Mouse (Mus musculus): Measurements from ENCODE around the gene Agfg2. TPM values are rescaled to one million over a fixed set of nuclear protein-coding genes. Genes with fewer than 3 reads are reported as not detected.
"Not testable (repeated sequence)": the region's sequence is repeated elsewhere in the genome, so short reads cannot be mapped to it uniquely, and the experiment has no call there.

The Agfg2 gene
- polyA plus RNA-seq, 1 experiment from 2014 or later: 19.3 TPM

DNA sequence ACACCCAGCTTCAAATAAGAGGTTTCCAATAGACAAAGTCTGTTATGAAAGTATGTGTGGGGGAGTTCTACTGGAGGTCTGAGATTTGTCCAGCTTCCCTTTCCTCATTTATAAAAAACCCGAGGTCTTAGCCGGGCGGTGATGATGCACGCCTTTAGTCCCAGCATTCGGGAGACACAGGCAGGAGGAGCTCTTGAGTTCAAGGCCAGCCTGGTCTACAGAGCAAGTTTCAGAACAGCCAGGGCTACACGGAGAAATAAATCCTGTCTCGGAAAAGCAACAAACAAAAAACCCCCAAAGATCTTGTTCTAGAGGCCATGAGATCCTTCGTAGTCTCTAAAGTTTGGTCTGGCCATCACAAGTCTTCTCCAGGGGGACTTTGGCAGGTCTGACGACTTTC lies 56.5 kb downstream of the Agfg2 start:
- ATAC-seq (replicated peaks; ENCODE audit: insufficient number of reproducible peaks, insufficient read depth, low FRiP score, low read depth): no peak
- H3K4me2 ChIP-seq: peak overlapping the region; percentile 84
- H3K4me3 ChIP-seq: peak overlapping the region; percentile 93
- peak overlapping the region; percentile 71 for H3K9ac ChIP-seq
- no peaks in the 10 kb centered on the region for H3K27me3 ChIP-seq
- H3K9me3 ChIP-seq (replicated peaks): no peaks in the 10 kb centered on the region
- H3K36me3 ChIP-seq: no peaks in the 10 kb centered on the region
- 4% methylated on average over 9 of the region's 9 CpGs for WGBS
- peaks cover 34% of the 10 kb centered on the region for H3K4me1 ChIP-seq (replicated peaks)
- H3K27ac ChIP-seq: peak overlapping the region; percentile 92

DNA sequence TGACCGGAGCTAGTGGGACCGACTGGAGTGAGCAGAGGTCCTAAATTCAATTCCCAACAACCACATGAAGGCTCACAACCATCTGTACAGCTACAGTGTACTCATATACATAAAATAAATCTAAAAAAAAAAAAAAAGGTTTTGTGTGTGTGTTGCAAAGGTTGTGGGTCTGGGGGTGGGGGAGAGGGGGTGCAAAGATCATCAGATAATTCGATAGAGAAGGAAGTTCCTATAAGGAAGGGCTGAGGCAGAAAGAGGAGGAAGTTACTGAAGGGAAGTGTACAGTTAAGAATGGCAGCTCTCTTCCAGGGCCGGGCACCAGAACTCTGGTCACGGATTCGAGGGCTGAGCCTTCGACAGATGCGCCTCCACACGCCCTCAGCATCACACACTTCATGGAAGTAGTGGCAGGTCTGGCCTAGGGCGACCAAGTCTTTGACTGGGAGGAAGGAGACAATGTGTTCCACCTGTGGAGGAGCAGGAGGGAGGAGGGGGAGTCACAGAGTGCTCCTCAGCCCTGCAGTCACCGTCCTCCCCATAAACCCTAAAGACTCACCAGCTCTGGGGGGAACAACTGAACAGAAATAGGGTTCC lies 60.5 kb downstream of the Agfg2 start:
- WGBS: 63% methylated on average over 11 of the region's 11 CpGs
- no peaks in the 10 kb centered on the region for H3K27me3 ChIP-seq
- no peak for ATAC-seq (replicated peaks; ENCODE audit: insufficient number of reproducible peaks, insufficient read depth, low FRiP score, low read depth)

DNA sequence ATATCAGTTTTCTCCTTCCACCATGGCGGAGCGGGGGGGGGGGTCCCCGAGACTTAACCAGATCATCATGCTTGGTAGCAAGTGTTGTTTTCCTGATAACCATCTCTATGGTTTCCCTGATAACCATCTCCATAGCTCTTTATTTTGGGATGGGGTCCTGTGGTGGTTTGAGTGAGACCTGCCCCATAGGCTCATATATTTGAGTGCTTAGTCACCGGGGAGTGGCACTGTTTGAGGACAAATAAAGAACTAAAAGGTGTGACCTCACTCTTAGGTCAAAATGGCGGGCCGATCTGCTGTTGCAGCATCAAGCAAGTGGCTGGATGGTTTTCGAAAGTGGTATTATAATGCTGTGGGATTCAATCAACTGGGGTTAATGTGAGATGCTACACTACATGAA lies 69.2 kb downstream of the Agfg2 start:
- no peak overlapping the region for H3K4me3 ChIP-seq
- H3K27me3 ChIP-seq: no peaks in the 10 kb centered on the region
- H3K9me3 ChIP-seq (replicated peaks): no peaks in the 10 kb centered on the region
- H3K4me2 ChIP-seq: no peak overlapping the region
- H3K4me1 ChIP-seq (replicated peaks): peaks cover 30% of the 10 kb centered on the region
- H3K36me3 ChIP-seq: no peaks in the 10 kb centered on the region
- no peak for ATAC-seq (replicated peaks; ENCODE audit: insufficient number of reproducible peaks, insufficient read depth, low FRiP score, low read depth)
- H3K9ac ChIP-seq: no peak overlapping the region
- H3K27ac ChIP-seq: no peak overlapping the region
- WGBS: 87% methylated on average over 7 of the region's 7 CpGs

More for the DNA sequence above, 60.5 kb downstream of the Agfg2 start:
- Histone ChIP-seq H3K9ac (no peak overlapping the region), H3K4me3 (no peak overlapping the region), H3K9me3 (replicated peaks) (no peaks in the 10 kb centered on the region), H3K27ac (no peak overlapping the region), H3K4me2 (no peak overlapping the region), H3K36me3 (no peaks in the 10 kb centered on the region), H3K4me1 (replicated peaks) (peaks cover 7% of the 10 kb centered on the region)

DNA sequence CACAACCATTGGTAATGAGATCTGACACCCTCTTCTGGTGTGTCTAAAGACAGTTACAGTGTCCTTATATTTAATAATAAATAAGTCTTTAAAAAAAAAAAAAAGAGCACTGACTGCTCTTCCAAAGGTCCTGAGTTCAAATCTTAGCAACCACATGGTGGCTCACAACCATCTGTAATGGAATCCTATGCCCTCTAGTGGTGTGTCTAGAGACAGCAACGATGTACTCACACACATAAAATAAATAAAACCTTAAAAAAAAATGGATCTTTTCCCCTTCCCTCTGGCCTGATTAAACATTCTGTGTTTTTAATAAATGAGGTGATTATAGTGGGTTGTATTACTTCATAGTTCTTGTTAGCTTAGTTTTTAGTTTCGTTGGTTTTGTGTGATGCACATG lies 69.6 kb downstream of the Agfg2 start:
- 90% methylated on average over 2 of the region's 2 CpGs for WGBS

DNA sequence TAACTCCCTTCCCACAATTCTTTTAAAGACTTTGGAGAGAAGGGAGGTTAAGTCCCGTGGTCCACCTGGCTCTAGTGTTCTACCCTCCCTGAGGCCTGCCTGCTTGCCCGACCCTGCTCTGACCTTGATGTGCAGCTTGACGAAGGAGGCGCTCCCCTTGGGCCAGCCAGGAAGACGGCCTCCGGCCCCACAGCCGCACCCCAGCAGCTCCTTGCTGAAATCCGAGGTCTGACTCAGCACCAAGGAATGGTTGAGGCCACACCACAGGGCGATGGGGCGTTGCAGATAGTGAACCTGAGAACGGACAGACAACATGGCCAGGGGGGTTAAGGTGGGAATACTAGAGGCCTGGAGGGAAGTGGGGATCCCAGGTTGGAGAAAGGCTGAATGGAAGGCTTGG lies 71.0 kb downstream of the Agfg2 start, which contains the start of gene Pcolce:
TSS of gene Pcolce (minus strand) at position 235 of the 400 bp plus-strand sequence.
- 29% methylated on average over 11 of the region's 11 CpGs for WGBS
- 0 out of 2 replicates have a peak within 1 kb of the TSS, but pooled peaks have one; percentile 14 for H3K27ac ChIP-seq

More for the DNA sequence above, 69.6 kb downstream of the Agfg2 start:
- H3K27me3 ChIP-seq; H3K9me3 ChIP-seq (replicated peaks); ATAC-seq (replicated peaks; ENCODE audit: insufficient number of reproducible peaks, insufficient read depth, low FRiP score, low read depth); H3K4me2 ChIP-seq; H3K27ac ChIP-seq; H3K4me3 ChIP-seq; H3K36me3 ChIP-seq; H3K9ac ChIP-seq: not testable (repeated sequence)
- H3K4me1 ChIP-seq (replicated peaks): peaks cover 35% of the 10 kb centered on the region

DNA sequence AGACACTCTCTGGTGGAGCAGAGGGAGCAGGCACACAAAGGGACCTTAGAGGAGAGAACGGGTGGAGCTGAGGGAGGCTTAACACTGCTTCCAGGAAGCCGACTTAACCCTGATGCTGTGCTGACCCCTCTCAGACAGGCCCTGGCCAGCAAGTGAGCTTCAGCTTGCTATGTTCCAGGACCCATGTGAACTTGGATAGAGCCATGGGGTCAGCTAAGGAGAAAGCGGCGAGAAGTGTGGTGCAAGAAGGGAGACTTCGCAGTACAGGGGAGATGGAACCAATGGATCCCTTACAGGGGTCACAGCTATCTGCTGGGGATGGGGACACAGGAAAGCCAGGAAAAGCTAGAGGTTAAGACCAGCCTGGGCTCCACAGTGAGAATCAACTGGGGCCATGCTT lies 71.5 kb downstream of the Agfg2 start:
- H3K4me1 ChIP-seq (replicated peaks): peaks cover 50% of the 10 kb centered on the region
- no peaks in the 10 kb centered on the region for H3K36me3 ChIP-seq

More for the DNA sequence above, 71.0 kb downstream of the Agfg2 start, which contains the start of gene Pcolce:
- no peaks in the 10 kb centered on the region for H3K27me3 ChIP-seq
- H3K36me3 ChIP-seq: no peaks in the 10 kb centered on the region
- H3K4me3 ChIP-seq: no peak within 1 kb of the TSS
- H3K4me1 ChIP-seq (replicated peaks): peaks cover 46% of the 10 kb centered on the region
- H3K9me3 ChIP-seq (replicated peaks): no peaks in the 10 kb centered on the region
- ATAC-seq (replicated peaks; ENCODE audit: insufficient number of reproducible peaks, insufficient read depth, low FRiP score, low read depth): no peak; the same call in 1 of the 2 replicates
- H3K4me2 ChIP-seq: no peak within 1 kb of the TSS
- H3K9ac ChIP-seq: no peak within 1 kb of the TSS

DNA sequence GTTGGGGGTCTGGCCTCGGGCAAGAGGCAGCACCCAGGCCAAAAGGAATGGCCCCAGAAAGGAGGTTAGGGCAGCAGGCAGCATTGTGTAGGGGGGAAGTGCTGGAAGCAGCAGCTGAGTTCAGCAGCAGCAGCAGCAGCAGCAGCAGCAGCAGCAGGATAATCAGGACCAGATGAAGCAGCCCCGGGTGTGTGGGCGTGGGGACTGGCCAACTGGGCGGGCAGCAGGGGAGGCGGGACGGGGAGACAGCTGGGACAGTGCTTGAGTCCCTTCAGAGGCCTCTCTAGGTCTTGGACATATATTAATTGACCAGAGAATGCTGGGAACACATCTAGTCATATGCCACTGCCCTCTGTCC lies 73.3 kb downstream of the Agfg2 start:
- ATAC-seq (replicated peaks; ENCODE audit: insufficient number of reproducible peaks, insufficient read depth, low FRiP score, low read depth): peak; percentile 64
- peak overlapping the region; percentile 40 for H3K9ac ChIP-seq

More for the DNA sequence above, 71.5 kb downstream of the Agfg2 start:
- H3K9me3 ChIP-seq (replicated peaks): no peaks in the 10 kb centered on the region
- H3K27ac ChIP-seq: no peak overlapping the region
- no peak overlapping the region for H3K4me3 ChIP-seq
- no peaks in the 10 kb centered on the region for H3K27me3 ChIP-seq
- 76% methylated on average over 5 of the region's 5 CpGs for WGBS
- no peak overlapping the region for H3K9ac ChIP-seq
- ATAC-seq (replicated peaks; ENCODE audit: insufficient number of reproducible peaks, insufficient read depth, low FRiP score, low read depth): no peak
- H3K4me2 ChIP-seq: no peak overlapping the region

DNA sequence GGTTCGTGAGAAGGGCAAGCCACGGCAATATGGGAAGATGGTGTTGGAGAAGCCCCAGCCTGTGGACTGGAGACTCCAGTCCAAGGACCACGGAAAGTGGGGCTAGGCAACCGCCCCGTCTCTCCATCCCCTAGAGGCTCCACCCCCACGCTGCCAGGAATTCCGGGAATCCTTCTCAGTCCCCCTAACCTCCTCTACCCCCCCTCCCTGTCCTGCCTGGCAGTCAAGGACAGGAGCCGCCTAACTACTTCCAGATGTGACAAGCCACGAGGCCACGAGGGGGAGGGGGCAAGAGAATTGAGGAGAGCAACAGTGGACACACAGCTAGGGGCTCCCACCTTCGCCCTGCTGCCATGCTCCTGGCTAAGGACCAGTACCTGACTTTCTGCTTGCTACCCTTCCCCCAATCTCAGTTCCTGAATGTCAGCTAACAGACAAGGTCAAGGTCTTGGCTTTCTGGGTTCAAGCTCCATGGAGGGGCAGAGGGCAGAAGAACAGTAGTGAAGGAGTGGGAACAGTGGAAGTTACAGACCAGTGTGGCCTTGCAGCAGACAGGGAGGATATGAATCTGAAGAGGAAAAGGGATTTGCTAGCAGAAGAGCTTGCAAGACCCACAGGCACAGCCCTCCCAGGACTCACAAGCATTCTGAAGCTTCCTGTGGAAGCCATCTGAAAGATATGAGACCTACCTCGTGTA lies 73.8 kb downstream of the Agfg2 start:
- Histone ChIP-seq H3K27ac (peak overlapping the region; percentile 90), H3K27me3 (no peaks in the 10 kb centered on the region), H3K4me2 (peak overlapping the region; percentile 60), H3K4me1 (replicated peaks) (peaks cover 53% of the 10 kb centered on the region), H3K4me3 (peak overlapping the region; percentile 45), H3K36me3 (peaks cover 17% of the 10 kb centered on the region; the same call in 1 of the 2 replicates), H3K9ac (peak overlapping the region; percentile 40), H3K9me3 (replicated peaks) (no peaks in the 10 kb centered on the region)
- WGBS: 6% methylated on average over 11 of the region's 12 CpGs
- peak; percentile 74 for ATAC-seq (replicated peaks; ENCODE audit: insufficient number of reproducible peaks, insufficient read depth, low FRiP score, low read depth)

More for the DNA sequence above, 73.3 kb downstream of the Agfg2 start:
- H3K27me3 ChIP-seq: no peaks in the 10 kb centered on the region
- peaks cover 13% of the 10 kb centered on the region; the same call in 1 of the 2 replicates for H3K36me3 ChIP-seq
- whole genome bisulfite sequencing: 7% methylated on average over 6 of the region's 6 CpGs
- no peaks in the 10 kb centered on the region for H3K9me3 ChIP-seq (replicated peaks)
- H3K4me2 ChIP-seq: peak overlapping the region; percentile 60
- H3K27ac ChIP-seq: peak overlapping the region; percentile 90
- H3K4me1 ChIP-seq (replicated peaks): peaks cover 53% of the 10 kb centered on the region
- peak overlapping the region; percentile 45 for H3K4me3 ChIP-seq

DNA sequence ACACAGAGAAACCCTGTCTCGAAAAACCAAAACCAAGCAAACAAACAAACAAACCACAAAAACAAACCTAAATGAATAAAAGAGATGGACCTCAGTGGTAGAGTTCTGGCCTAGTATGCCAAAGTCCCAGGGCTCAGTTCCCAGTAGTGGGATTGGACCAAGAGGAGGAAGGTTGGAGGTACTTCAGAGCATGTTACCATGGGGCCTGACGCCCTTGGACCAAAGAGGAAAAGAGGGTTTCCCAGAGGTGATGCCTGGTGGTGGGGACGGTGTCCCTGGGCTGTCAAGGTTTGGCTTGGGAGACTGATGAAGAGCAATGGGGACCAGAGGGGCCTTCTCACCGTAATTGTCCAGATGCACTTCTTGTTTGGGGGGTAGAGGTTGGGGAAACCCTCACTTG lies 74.5 kb downstream of the Agfg2 start:
- H3K4me2 ChIP-seq: peak overlapping the region; percentile 60
- H3K9me3 ChIP-seq (replicated peaks): no peaks in the 10 kb centered on the region
- H3K9ac ChIP-seq: peak overlapping the region; percentile 40
- ATAC-seq (replicated peaks; ENCODE audit: insufficient number of reproducible peaks, insufficient read depth, low FRiP score, low read depth): no peak
- H3K4me1 ChIP-seq (replicated peaks): peaks cover 53% of the 10 kb centered on the region
- peak overlapping the region; percentile 45 for H3K4me3 ChIP-seq
- H3K27me3 ChIP-seq: no peaks in the 10 kb centered on the region
- peaks cover 21% of the 10 kb centered on the region; the same call in 1 of the 2 replicates for H3K36me3 ChIP-seq
- WGBS: 59% methylated on average over 4 of the region's 4 CpGs
- peak overlapping the region; percentile 90 for H3K27ac ChIP-seq

DNA sequence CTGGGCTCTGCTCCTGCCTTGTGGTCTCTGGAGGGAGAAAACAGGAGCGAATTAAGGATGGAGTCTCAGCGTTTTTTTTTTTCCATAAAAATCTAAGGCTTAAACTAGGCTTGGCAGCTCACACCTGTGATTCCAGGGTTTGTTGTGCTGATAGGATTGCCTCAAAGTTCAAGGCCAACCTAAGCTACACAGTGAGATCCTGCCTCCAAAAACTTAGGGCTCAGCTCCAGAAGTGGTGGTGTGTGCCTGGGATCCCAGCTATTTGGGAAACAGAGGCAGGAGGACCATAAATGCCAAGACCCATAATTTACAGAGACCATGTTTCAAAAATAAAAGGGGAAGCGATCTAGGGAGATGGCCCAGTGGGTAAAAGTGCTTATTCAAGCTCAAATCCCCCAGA lies 75.2 kb downstream of the Agfg2 start:
- Histone ChIP-seq H3K36me3 (peaks cover 21% of the 10 kb centered on the region; the same call in 1 of the 2 replicates), H3K27me3 (no peaks in the 10 kb centered on the region), H3K9ac (no peak overlapping the region; the same call in 1 of the 2 replicates), H3K9me3 (replicated peaks) (no peaks in the 10 kb centered on the region), H3K4me1 (replicated peaks) (peaks cover 53% of the 10 kb centered on the region), H3K27ac (no peak overlapping the region), H3K4me2 (no peak overlapping the region), H3K4me3 (no peak overlapping the region)
- ATAC-seq (replicated peaks; ENCODE audit: insufficient number of reproducible peaks, insufficient read depth, low FRiP score, low read depth): no peak
- 62% methylated on average over 3 of the region's 3 CpGs for WGBS

DNA sequence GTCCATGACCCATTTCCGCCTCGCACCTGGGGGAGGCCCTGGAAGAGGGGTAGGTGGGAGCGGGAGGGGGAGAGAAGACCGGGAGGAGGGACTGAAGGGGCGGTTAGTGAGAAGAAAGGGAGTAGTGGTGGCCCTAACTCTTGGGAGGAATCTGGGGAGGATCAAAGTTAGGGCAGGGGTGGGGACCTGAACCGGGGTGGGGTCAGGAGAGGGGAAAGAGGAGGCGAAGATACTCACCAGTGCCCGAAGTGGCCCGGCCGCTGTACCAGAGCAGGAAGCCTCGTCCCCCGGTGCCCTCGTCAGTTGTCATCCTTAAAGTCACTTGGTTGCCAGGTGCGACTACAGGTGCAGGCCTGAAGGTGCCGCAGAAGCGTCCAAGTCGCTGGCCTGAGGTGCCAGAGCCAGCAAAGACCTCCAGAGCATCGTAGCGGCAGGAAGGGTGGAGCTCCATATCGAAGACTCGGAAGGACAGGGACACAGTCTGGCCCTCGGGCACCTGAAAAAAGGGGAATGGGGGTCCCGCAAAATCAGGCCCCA lies 75.8 kb downstream of the Agfg2 start:
- WGBS: 34% methylated on average over 22 of the region's 23 CpGs

More for the DNA sequence above, 75.8 kb downstream of the Agfg2 start:
- H3K9ac ChIP-seq: peak overlapping the region; percentile 19; the same call in 1 of the 2 replicates
- H3K36me3 ChIP-seq: peaks cover 25% of the 10 kb centered on the region; the same call in 1 of the 2 replicates
- no peaks in the 10 kb centered on the region for H3K27me3 ChIP-seq
- peak overlapping the region; percentile 43 for H3K4me2 ChIP-seq
- H3K4me1 ChIP-seq (replicated peaks): peaks cover 51% of the 10 kb centered on the region
- ATAC-seq (replicated peaks; ENCODE audit: insufficient number of reproducible peaks, insufficient read depth, low FRiP score, low read depth): no peak
- no peak overlapping the region for H3K4me3 ChIP-seq
- no peaks in the 10 kb centered on the region for H3K9me3 ChIP-seq (replicated peaks)
- no peak overlapping the region for H3K27ac ChIP-seq

Data from heart, embryonic 15.5 days (tissue).